Mouse (Mus musculus): ENCODE data around the gene Snx3.

- TF ChIP-seq POLR2A (IDR thresholded peaks at IDR 0.05; ENCODE audit: borderline replicate concordance, extremely low read depth, low read depth, low read length) (no peak), CTCF (IDR thresholded peaks at IDR 0.05; ENCODE audit: insufficient read depth, low read length) (no peak)
These were observed 21.8 kb downstream of the Snx3 start for GRCm38 (mm10) chr10:42523556-42524162.
